Mouse (Mus musculus) lung, embryonic 14.5 days (tissue): ENCODE measurements at regions not wholly inside any gene's neighbourhood (a gene's known extent, or its start where the extent isn't known, plus 50 kb on each side); places are given as distances from the start of the nearest gene placed in this dataset.

Experiments
- ATAC-seq: fragments of 200-750 bp; cut with Nextera tagmentation; 2 replicates; pipeline ENCODE4 v1.8.0; 2017; ENCODE audit warnings: mild to moderate bottlenecking, moderate TSS enrichment, moderate library complexity; ENCODE audit not compliant: insufficient read depth
- DNase-seq: peaks from one replicate; pipeline ENCODE4 v3.0.0-alpha.2; 2015
- H3K27ac ChIP-seq: fragments of 300-500 bp; sonication (generic); 2 replicates; pipeline ENCODE4 v1.5.1; 2014; ENCODE audit warnings: low read depth, mild to moderate bottlenecking, moderate library complexity
- H3K27me3 ChIP-seq: fragments of 300-500 bp; sonication (generic); 2 replicates; pipeline ENCODE4 v1.6.1; 2014; ENCODE audit warnings: low read length, control low read depth; ENCODE audit not compliant: insufficient read depth
- H3K36me3 ChIP-seq: fragments of 300-500 bp; sonication (generic); 2 replicates; pipeline ENCODE4 v1.6.1; 2014; ENCODE audit warnings: control low read depth; ENCODE audit not compliant: insufficient read depth
- H3K4me1 ChIP-seq: fragments of 300-500 bp; sonication (generic); 2 replicates; pipeline ENCODE4 v1.6.1; 2014; ENCODE audit warnings: antibody characterized with exemption, control low read depth; ENCODE audit not compliant: insufficient read depth
- H3K4me2 ChIP-seq: fragments of 300-500 bp; sonication (generic); 2 replicates; pipeline ENCODE4 v1.6.1; 2014; ENCODE audit warnings: mild to moderate bottlenecking
- H3K4me3 ChIP-seq: fragments of 300-500 bp; sonication (generic); 2 replicates; pipeline ENCODE4 v1.5.1; 2014; ENCODE audit warnings: low read depth, low read length
- H3K9ac ChIP-seq: fragments of 300-500 bp; sonication (generic); 2 replicates; pipeline ENCODE4 v1.6.1; 2014
- H3K9me3 ChIP-seq: fragments of 300-500 bp; sonication (generic); 2 replicates; pipeline ENCODE4 v1.6.1; 2016; ENCODE audit warnings: low read depth, low read length, control low read depth
- CTCF ChIP-seq: IDR thresholded peaks from 2 replicates; pipeline ENCODE4 v1.5.1; 2016; ENCODE audit warnings: antibody characterized with exemption, low read depth
- WGBS: fragments of 180-500 bp; shearing (Covaris S2); extraction: QIAGEN DNeasy Blood & Tissue Kit; methylation state at CpG from one replicate; pipeline ENCODE4 v1.1.7; 2014; 5-methylcytosine and 5-hydroxymethylcytosine counted together

GRCm38 (mm10) chr4:125220314-125220713 is 92.7 kb upstream of the Zc3h12a start:
- H3K27ac ChIP-seq, result no peak overlapping the region
- TF ChIP-seq CTCF, result peak; percentile 34
- H3K36me3 ChIP-seq, result no peaks in the 10 kb centered on the region
- H3K9me3 ChIP-seq, result 0 out of 2 replicates have a peak, but pooled peaks cover 3% of the 10 kb centered on the region
- no peak overlapping the region for H3K9ac ChIP-seq
- H3K4me3 ChIP-seq, result no peak overlapping the region
- ATAC-seq (no peak), DNase-seq (peak; percentile 15)
- 25% methylated on average over 7 of the region's 7 CpGs for WGBS
- H3K4me2 ChIP-seq, result no peak overlapping the region
- no peaks in the 10 kb centered on the region for H3K4me1 ChIP-seq
- H3K27me3 ChIP-seq, result no peaks in the 10 kb centered on the region

- WGBS, result 72% methylated on average over 5 of the region's 5 CpGs
- Histone ChIP-seq H3K4me3 (no peak overlapping the region), H3K4me2 (no peak overlapping the region), H3K4me1 (no peaks in the 10 kb centered on the region), H3K36me3 (no peaks in the 10 kb centered on the region), H3K9me3 (0 out of 2 replicates have a peak, but pooled peaks cover 3% of the 10 kb centered on the region), H3K27ac (no peak overlapping the region), H3K27me3 (no peaks in the 10 kb centered on the region), H3K9ac (no peak overlapping the region)
- no peak for TF ChIP-seq CTCF
- ATAC-seq (no peak), DNase-seq (no peak)
Measured at GRCm38 (mm10) chr4:125219209-125219608, 91.6 kb upstream of the Zc3h12a start.

GRCm38 (mm10) chr4:125214306-125214705 is 86.7 kb upstream of the Zc3h12a start:
- DNase-seq, result no peak
- no peak for TF ChIP-seq CTCF
- Histone ChIP-seq H3K36me3 (no peaks in the 10 kb centered on the region), H3K4me2 (no peak overlapping the region), H3K9ac (no peak overlapping the region), H3K4me3 (no peak overlapping the region), H3K27ac (no peak overlapping the region), H3K9me3 (0 out of 2 replicates have a peak, but pooled peaks cover 3% of the 10 kb centered on the region), H3K27me3 (no peaks in the 10 kb centered on the region), H3K4me1 (no peaks in the 10 kb centered on the region)
- ATAC-seq, result no peak
- WGBS, result 62% methylated on average over 10 of the region's 10 CpGs

GRCm38 (mm10) chr4:125212176-125212530 is 84.5 kb upstream of the Zc3h12a start:
- ATAC-seq, result no peak
- Histone ChIP-seq H3K36me3 (no peaks in the 10 kb centered on the region), H3K27ac (no peak overlapping the region), H3K4me1 (no peaks in the 10 kb centered on the region), H3K4me3 (no peak overlapping the region), H3K27me3 (no peaks in the 10 kb centered on the region), H3K9me3 (0 out of 2 replicates have a peak, but pooled peaks cover 3% of the 10 kb centered on the region), H3K9ac (no peak overlapping the region), H3K4me2 (no peak overlapping the region)
- DNase-seq, result no peak
- WGBS, result 15% methylated on average over 7 of the region's 7 CpGs
- TF ChIP-seq CTCF, result no peak

GRCm38 (mm10) chr4:125211459-125212175 is 84.0 kb upstream of the Zc3h12a start:
- H3K4me3 ChIP-seq, result no peak overlapping the region
- no peak for TF ChIP-seq CTCF
- no peak overlapping the region for H3K4me2 ChIP-seq
- DNase-seq, result peak; percentile 65
- H3K9ac ChIP-seq, result no peak overlapping the region
- H3K4me1 ChIP-seq, result no peaks in the 10 kb centered on the region
- no peaks in the 10 kb centered on the region for H3K27me3 ChIP-seq
- 20% methylated on average over 4 of the region's 4 CpGs for WGBS
- H3K27ac ChIP-seq, result no peak overlapping the region
- ATAC-seq, result peak; percentile 69; the same call in 1 of the 2 replicates
- 0 out of 2 replicates have a peak, but pooled peaks cover 3% of the 10 kb centered on the region for H3K9me3 ChIP-seq
- H3K36me3 ChIP-seq, result no peaks in the 10 kb centered on the region

- no peak for ATAC-seq
- Histone ChIP-seq H3K4me3 (no peak overlapping the region), H3K27ac (no peak overlapping the region), H3K4me1 (no peaks in the 10 kb centered on the region), H3K9ac (no peak overlapping the region), H3K9me3 (0 out of 2 replicates have a peak, but pooled peaks cover under 1% of the 10 kb centered on the region), H3K36me3 (no peaks in the 10 kb centered on the region), H3K27me3 (no peaks in the 10 kb centered on the region), H3K4me2 (no peak overlapping the region)
- TF ChIP-seq CTCF, result no peak
- WGBS, result 71% methylated on average over 6 of the region's 6 CpGs
- DNase-seq, result no peak
Measured at GRCm38 (mm10) chr4:125210719-125211118, 83.1 kb upstream of the Zc3h12a start.

- Histone ChIP-seq H3K4me1 (no peaks in the 10 kb centered on the region), H3K9ac (no peak overlapping the region), H3K4me3 (no peak overlapping the region), H3K27me3 (no peaks in the 10 kb centered on the region), H3K27ac (no peak overlapping the region), H3K36me3 (no peaks in the 10 kb centered on the region), H3K4me2 (no peak overlapping the region), H3K9me3 (no peaks in the 10 kb centered on the region)
- no peak for TF ChIP-seq CTCF
- DNase-seq, result no peak
- no peak for ATAC-seq
- 47% methylated on average over 17 of the region's 17 CpGs for WGBS
Measured at GRCm38 (mm10) chr4:125208136-125208915, 80.7 kb upstream of the Zc3h12a start.
